Mouse (Mus musculus) frontal cortex, adult 2 months (tissue): ENCODE measurements around the gene Il15ra. TPM values are rescaled to one million over a fixed set of nuclear protein-coding genes. Genes with fewer than 3 reads are reported as not detected.

ENCODE experiments used
- DNase-seq, 2 experiments: peaks; one replicate each; pipeline ENCODE4 v3.0.0; 2022; ENCODE audit warnings: low spot score in 1 of 2; ENCODE audit errors: extremely low spot score in 1 of 2
- polyA plus RNA-seq: library from polyadenylated mRNA; depleted of rRNA; stranded (reverse); fragments of >200 nt; gene quantifications from 2 replicates; pipeline ENCODE4 v1.2.3, GENCODE M21; 2012

The Il15ra gene
- polyA plus RNA-seq, 1 experiment: 14.7 TPM

DNA sequence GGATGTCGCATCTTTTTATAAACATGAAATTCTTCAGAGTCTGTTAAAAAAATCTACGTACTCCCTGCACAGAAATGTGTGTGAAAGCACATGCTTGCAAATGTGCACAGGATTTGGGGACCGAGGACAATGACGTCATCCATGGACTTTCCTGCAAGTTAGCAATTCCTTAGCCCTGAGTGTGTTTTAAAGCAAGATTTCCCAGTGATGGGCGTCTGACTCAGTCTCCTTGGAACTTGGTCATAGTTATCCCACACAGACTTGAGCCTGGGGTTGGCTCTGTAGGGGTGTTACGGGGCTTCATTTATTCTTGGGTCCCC, 1.6 kb downstream of the Il15ra start:
- peak in 1 of 2 experiments; percentile 53 for DNase-seq

DNA sequence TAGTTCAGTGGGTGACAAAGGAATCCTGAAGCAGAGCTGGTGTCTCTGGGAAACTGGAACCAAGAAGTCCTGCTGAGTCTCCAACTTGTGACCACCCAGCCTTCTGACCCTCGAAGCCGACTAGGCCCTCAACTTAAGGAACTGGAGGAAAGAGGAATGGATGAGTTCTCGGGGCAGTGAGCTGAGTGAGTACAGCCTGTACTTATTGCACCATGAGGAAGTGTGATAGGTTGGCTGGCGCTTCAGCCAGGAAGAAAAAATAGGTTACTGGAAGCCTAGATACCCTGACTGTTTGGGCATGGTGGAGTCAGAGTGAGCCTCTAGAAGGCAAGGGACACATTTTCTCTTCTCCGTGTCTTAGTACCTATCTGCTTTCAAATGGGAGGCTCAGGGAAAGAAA, 3.4 kb downstream of the Il15ra start:
- no peak for DNase-seq

DNA sequence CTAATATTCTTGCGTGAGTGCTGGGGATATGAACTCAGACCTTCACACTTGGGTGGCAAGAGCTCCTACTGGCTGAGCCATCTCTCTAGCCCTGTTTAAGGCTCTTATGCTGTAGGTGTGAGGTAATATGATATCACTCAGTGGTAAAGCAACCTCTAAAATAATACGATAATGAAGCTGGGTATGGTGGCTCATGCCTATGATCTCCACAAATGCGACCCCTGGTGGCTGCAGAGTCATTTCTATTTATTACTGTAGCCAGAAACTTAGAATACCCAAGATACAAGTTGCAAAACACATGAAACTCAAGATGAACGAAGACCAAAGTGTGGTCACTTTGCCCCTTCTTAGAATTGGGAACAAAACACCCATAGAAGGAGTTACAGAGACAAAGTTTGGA, 5.0 kb downstream of the Il15ra start:
- peak in 1 of 2 experiments; percentile 17 for DNase-seq

DNA sequence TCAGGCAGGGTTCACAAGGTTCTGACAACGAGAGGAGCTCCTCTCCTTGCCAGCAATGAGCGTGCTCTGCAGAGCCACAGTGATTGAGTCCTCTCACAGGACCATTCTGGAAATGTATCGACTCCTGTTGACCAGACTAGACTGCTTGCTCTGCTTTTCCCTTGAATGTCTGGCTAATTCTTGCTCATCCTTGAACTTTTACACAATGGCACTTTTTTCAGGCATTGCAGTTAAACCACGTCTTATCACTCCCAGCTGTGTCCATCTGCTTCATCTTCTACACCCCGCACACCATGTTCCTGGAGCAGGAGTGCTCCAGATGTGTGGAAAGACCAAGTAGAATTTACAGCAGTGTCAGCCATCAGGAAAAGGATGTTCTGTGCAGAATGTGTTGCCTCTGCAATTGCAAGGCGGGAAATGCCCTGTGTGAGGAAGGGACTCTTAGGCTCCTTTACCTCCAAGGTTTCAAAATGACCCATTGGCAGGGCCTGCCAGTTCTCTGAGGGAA, 7.4 kb downstream of the Il15ra start:
- no peak for DNase-seq

DNA sequence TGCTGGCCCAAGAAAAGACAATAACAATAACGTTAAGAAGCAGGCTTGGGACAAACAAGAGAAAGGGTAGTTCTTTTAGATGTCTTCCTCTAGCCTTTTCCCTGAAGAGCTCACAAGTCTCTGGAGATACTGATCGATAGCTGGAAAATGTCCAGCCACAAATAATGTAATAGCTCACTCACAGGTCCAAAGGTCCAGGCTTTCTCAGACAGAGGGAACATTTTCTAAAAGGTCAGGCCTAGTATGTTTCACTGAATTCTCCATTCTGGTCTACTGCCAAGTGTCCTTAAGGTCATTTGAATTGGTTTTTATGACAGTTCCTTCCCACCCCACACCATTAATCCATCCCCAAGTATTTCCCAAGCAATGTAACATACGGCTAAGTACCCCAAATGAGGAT, 7.9 kb downstream of the Il15ra start:
- no peak for DNase-seq

DNA sequence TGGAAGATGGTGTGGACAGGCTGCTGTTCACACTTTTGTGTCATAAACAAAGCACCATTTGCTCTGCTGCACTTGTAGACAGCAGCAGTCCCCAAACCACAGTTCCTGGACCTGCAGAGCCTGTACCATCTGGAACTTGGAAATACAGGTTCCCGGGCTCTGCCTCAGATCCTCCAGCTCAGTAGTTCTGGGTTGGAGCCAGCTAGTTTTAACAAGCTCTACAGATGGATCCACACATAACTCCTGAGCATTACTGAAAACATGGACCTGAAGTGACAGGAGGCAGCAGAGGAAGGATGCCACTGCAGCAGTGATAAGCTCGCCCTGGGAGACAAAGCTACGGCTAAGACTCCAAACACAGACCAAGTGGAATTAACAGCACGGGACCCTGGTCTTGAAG, 9.4 kb downstream of the Il15ra start:
- DNase-seq: peak; percentile 25 to 54

DNA sequence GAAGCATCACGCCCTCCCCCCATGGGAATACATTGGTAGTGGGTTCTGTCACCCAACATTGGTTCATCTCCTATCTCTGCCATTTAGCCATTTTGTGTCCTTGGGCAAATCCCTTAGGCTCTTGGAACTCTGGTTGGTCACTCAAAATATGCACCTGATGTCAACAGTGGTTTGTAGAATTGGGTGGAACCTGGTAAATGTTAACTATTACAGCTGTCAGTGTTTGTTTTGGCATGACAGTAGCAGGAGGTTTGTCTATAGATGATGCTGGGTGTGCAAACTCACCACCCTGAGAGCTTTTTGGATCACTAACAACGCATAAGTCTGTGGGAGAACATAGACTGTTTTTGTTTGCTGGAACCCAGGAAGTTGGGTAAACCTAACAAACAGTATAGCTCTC, 13.5 kb downstream of the Il15ra start:
- DNase-seq: no peak

DNA sequence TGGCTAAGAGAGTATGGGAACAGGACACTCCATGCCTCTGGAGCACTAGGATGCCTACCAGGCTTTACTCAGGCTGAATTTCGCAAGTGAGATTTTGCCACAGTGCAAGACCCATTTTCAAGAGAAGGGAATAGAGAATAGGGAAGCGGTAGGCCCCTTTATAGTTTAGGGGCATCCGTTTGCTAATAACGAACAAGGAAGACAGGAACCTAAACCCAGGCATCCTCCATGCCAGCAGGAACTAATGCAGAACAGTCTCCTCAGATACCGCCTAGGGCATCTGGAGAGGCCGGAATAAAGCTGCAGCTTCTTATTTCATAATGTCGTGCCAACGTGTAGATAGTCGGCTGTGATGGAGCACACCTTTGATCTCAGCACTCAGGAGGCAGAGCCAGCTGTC, 17.5 kb downstream of the Il15ra start:
- no peak for DNase-seq

DNA sequence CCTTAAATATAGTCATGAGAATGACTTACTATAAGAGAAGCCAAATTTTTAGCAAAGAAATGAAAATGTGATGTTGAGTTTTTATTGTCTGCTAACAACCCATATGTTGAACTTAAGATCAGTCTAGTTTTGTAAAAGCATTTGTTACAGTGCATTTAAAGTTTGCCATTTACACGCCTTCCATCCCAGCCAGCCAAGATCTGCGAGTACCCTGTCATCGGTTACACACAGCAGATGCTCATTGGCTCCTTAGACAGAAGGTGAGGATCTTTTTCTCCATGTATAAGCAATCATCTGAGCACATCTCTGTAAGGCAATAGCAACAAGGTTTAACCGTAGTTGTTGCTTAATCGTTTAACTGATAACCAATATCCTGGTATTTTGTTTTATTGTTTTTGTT, 22.5 kb downstream of the Il15ra start:
- DNase-seq: no peak

DNA sequence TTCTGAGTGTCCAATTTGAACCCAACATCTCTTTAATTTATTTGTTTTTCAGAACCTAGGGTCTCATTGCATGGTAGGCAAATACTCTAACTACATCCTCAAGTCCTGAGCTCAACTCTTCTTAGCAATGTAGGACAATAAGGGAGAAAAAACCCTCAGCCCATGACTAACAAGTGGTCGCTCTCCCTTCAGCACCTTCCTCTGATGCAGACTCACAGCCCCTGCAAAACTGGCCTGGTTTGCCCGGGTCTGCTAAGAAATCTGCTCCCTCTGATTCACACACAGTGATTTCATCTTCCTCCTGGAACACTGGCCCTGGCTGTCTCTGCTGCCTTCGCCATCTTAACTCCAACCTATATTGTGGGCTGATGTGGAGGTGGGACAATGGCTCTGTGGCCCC, 24.0 kb downstream of the Il15ra start:
- DNase-seq: no peak

DNA sequence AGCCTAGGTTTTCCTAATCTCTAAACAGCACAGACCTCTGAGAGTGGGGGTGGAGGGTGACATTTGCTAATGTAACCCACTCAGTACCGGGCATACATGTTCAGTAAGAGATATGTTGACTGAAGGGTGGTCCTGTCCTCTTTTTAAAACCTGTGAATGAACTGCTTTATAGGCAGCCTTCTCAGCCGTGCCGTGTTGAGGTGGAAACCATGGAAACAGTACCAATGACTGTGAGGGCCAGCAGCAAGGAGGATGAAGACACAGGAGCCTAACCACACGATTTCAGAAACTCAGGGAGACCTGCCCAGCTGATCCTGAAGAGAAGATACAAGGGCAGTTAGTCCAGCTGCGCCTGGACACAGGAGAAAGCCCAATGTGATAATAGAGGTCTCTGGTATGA, 27.9 kb downstream of the Il15ra start:
- no peak for DNase-seq

DNA sequence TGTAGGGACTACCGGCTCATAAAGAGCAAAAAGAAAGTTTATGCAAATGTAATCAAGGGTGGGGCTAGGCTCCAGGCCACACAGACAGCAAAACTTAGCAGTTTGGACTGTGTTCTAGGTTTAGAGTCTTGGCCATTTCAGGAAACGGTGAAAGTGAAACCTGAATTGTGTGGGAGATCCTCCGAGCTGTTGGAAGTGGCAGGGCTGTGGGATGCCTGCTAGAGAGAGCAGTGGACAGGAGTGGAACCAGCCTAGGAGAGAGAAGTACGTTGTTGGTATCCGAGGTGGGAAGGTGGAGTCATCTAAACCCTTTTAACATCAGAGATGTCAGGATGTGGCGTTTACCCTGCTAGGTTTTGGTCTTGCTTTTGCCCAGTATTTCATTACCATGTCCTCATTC, 30.8 kb downstream of the Il15ra start:
- DNase-seq: no peak

DNA sequence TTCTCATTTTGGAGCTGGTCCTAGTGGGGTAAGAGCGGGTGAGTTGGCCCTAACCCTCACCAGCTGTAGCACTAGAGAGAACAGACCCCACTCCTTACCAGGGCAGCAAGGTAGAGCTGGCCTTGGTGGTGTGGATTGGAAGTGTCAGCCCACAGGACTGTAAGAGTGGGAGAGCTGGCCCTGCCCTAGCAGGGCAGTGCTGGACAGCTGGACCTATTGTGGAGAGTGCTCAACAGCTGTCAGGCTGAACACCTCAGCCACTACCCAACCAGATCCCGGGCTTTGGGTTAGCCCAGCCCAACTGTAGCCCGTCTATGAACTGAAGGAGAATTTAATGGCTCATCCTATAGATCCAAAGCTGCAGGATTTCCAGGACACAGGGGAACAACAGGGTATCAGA, 33.7 kb downstream of the Il15ra start:
- DNase-seq: no peak

DNA sequence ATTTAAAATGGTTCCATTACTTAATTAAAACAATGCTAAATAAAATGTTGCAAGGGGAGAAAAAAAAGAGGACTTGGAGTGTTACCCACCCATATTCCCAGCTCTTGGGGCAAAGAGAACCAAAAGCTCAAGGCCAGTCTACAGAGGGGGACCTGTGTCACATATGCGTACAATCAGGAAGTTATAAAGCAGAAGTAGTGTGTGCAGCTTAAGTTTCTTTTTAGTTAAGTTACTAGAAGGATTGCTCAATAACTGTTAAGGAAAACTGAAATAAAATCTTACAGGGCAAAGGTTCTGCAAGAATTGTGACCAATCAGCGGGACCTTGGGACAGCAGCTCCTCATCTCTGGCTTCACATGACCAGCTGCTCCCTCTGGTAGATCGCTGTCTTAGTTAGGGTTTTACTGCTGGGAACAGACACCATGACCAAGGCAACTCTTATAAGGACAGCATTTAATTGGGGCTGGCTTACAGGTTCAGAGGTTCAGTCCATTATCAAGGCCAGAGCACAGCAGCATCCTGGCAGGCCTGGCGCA, 34.5 kb downstream of the Il15ra start:
- no peak for DNase-seq

DNA sequence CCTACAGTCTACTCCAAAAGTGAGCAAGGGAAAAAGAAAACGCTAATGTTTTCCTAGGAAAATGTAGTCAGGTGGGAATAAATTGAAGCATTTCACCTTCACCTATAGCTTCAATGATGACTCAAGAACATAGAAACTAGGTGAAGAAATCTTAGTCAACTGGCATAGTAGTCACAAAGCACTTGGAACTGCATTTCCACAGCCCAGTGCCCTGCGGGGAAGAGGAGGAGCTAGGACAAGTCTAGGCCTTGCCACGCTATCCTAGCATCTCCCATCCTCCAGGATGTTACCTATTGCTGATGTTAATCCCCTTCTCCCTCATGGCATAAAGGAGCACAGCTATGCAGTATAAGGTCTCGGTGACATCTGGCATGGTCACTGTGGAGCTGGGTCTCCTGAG, 57.5 kb downstream of the Il15ra start:
- DNase-seq: no peak

DNA sequence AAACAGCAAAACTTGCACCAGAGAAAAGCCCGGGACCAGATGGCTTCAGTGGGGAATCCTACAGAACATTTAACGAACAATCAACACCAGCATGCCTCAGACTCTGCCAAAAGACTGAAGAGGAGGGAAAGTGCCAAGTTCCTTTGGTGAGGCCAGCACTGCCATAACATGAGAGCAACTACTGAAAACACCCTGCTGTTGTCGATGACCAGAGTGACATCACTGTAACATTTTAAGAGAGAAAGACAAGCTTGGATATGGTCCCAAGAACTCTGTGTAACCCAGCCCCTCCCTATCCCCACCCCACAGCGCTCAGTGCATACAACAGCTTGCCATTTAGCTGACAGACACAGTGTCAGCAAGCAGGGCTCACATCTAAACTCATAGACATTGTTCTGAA, 60.6 kb downstream of the Il15ra start:
- peak in 1 of 2 experiments; percentile 50 for DNase-seq

DNA sequence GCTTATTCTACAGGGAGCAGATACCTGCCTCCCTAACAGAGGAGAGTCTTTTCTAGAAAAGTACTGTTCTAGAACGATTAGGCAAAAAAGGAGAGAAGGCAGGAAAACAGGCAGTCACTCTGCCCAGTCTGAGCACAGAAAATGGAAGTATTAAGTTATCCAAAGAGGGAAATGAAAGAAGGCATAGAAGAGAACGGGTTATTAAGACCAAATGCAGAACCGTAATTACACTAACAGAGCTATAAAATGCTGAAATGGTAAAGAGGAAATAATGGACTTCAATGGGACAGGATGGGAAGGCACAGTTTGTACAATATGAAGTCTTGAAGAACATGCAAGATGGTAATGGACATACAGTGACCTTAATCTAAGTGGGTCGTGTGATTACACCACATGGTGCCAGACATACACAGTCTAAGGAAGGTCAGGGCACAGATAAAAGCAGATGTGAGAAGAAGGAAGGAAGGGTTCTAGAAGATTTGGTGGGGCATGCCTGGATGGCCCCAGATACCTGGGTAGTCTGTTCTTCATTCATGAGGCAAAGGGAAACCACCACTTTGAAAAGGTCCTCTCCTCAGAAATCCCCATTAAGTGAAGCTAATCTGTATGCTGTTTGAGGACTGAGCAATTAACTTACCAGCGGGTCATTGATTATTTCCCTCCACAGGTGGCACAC, 61.5 kb downstream of the Il15ra start:
- no peak for DNase-seq

DNA sequence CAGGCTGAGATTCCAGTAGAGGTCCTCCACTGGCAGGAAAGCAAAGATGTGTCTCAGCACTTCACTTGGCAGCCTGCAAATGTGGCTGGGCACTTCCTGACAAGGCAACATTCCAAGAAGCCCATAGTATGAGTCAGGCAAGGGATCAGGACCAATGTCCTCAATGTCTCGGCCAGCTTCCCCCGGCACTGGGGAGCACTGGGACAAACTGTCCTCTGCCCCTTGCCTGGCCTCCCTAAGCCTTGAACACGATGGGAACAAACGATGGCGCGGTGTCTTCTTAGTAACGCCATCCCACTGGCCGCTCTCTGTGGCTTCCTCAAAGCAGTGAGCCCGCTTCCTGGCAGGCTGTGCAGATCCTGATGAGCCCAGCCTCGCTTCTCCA, 62.1 kb downstream of the Il15ra start:
- DNase-seq: no peak

DNA sequence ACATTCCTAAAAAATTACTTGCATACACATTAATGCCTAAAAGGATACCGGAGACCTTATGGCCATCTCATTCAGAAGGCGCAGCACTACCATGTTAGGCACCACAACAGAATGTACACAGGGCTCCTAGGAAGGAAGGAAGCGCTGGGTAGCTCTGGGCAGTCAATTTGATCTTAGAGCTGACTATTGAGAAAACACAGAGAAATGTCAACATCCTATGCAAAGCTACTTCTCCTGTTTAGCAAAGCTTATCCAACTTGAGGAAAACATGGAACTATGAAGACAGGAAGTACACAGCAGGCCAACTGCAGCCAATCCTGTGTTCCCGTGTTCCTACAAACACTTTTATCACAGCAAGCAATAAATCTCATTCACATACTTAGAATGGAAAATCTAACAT, 66.6 kb downstream of the Il15ra start:
- DNase-seq: no peak

DNA sequence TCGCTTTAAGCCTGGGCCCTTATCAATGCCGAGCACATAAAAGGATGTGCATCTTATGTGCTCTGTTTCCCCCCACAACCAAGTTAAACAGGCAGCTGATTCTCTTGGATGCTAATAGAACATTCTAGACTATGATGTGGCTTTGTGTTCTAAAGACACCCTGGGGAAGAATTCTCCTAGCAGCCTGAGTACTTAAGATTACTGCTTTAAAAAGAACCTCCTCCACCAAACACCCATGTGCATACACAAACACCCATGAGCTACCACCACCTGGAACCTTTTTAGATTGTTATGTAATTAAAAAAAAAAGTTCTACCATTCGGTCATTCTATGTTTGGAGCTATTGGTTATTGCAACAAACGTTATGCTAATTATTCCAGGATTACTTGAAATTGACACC, 67.3 kb downstream of the Il15ra start:
- DNase-seq: peak; percentile 33 to 50

DNA sequence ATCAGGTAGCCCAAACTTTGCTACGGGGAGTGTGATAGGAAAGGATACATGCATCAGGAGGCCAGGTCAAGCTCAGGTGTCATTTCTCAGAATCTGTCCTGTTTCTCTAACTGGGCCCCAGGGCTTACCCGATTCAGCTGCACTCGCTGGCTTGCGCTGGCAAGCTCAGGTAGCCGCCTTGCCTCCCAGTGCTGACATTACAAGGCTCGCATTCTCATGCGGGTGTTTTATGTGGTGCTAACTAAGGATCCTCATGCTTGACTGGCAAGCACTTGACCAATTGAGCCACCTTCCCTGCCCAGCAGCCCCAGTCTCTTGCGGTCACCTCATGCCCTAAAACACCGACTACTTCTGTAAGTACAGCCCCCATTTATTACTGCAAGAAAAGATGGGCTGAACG, 69.3 kb downstream of the Il15ra start:
- DNase-seq: no peak

DNA sequence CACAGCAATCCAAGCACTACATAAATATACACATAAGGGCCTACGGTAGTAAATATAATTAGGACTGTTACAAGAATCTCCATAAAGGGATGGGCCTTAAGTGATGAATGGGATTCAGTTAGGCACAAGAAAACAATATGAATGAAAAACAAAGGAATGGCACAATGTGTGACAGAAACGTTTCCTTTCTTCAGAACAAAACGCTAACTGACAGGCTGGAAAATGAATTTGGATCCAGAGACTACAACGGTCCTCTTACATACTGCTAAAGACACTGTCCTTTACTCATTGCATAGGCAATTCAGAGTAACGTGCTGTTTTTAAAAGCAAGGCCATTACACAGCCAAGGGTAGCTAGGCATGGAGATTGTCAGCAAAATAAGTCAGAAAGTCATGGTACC, 70.0 kb downstream of the Il15ra start:
- no peak for DNase-seq

DNA sequence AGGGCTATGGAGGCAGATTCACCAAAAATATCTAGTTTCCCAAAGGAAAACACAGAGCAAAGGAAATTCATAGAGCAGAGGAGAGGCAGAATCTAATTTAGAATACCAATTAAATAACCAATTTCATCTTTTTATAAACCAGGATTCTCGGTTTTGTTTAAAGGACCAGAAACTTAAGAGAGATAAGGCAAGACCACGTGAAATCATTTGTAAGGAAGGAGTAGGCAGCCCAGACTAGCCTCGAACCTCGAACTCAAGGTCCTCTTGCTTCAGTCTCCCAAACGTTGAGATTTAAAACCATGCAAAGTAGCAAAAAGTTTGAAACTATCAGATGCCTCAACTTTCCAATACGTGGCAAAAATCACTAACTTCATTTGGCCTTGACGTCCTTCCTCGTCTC, 71.3 kb downstream of the Il15ra start:
- no peak for DNase-seq
